Mouse (Mus musculus): ENCODE measurements around the gene Abcc1. TPM values are rescaled to one million over a fixed set of nuclear protein-coding genes. Genes with fewer than 3 reads are reported as not detected.
A peak's percentile ranks its signal among the peaks of the same experiment; 100 is the strongest.

Abcc1 gene
- total RNA-seq, 2 experiments from 2014 or later, result 25.9 to 29.4 TPM

- DNase-seq (ENCODE audit: low spot score in 2 of 2), result no peak
Measured at GRCm38 (mm10) chr16:14375942-14376341, 14.6 kb downstream of the Abcc1 start.

- DNase-seq (ENCODE audit: low spot score in 2 of 2), result no peak
Measured at GRCm38 (mm10) chr16:14376352-14376751, 15.0 kb downstream of the Abcc1 start.

DNA sequence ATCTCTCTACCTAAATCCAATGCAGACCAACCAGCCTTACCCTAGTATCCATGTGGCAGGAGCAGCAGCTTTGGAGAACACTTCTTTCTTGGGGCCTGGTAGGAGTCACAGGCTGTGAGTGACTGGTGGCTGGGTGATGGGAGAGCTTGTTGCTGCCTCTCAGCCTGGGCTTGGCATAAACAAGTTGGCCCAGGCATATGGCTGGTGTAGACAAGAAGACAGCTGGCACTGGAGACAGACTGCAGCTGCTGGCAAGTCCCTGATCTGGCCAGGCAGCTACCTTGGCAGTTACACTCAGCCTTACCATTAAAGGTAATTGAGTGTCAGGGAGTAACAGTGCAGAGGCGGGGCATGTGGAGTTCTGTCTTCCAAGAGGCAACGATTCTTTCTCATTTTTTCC lies 16.0 kb downstream of the Abcc1 start:
- peak in 1 of 2 experiments; percentile 49 for DNase-seq (ENCODE audit: low spot score in 2 of 2)

GRCm38 (mm10) chr16:14378654-14379053 lies 17.3 kb downstream of the Abcc1 start:
- no peak for DNase-seq (ENCODE audit: low spot score in 2 of 2)

- DNase-seq (ENCODE audit: low spot score in 2 of 2), result no peak
Measured at GRCm38 (mm10) chr16:14379888-14380287, 18.5 kb downstream of the Abcc1 start.

GRCm38 (mm10) chr16:14381061-14381665 lies 19.8 kb downstream of the Abcc1 start:
- DNase-seq (ENCODE audit: low spot score in 2 of 2), result no peak

GRCm38 (mm10) chr16:14399303-14399702 lies 37.9 kb downstream of the Abcc1 start:
- DNase-seq (ENCODE audit: low spot score in 2 of 2), result no peak

DNA sequence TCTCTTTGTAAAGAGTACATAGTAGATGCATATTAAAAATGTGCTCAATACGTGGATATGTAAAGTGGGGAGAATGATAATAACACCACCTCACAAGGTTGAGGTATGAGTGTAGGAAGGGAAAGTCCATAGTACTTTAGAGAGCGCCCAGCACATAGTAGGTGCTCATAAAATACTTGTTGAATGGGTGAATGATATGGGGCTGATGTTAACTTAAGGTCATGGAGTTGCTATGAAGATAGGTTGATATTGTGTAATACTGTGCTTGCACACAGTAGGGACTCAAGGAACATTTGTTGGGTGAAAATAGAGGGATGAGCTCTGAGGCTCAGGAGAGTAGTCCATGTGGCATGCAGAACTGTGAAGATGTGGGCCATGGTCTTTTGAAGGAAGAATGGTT lies 42.1 kb downstream of the Abcc1 start:
- DNase-seq (ENCODE audit: low spot score in 2 of 2), result no peak

GRCm38 (mm10) chr16:14405636-14406035 lies 44.3 kb downstream of the Abcc1 start:
- DNase-seq (ENCODE audit: low spot score in 2 of 2), result no peak

- DNase-seq (ENCODE audit: low spot score in 2 of 2), result no peak
Measured at GRCm38 (mm10) chr16:14409124-14409523, 47.8 kb downstream of the Abcc1 start.

- no peak for DNase-seq (ENCODE audit: low spot score in 2 of 2)
Measured at GRCm38 (mm10) chr16:14409776-14410175, 48.4 kb downstream of the Abcc1 start.

GRCm38 (mm10) chr16:14410611-14411010 lies 49.3 kb downstream of the Abcc1 start:
- no peak for DNase-seq (ENCODE audit: low spot score in 2 of 2)

GRCm38 (mm10) chr16:14411156-14411555 lies 49.8 kb downstream of the Abcc1 start:
- DNase-seq (ENCODE audit: low spot score in 2 of 2), result no peak

DNA sequence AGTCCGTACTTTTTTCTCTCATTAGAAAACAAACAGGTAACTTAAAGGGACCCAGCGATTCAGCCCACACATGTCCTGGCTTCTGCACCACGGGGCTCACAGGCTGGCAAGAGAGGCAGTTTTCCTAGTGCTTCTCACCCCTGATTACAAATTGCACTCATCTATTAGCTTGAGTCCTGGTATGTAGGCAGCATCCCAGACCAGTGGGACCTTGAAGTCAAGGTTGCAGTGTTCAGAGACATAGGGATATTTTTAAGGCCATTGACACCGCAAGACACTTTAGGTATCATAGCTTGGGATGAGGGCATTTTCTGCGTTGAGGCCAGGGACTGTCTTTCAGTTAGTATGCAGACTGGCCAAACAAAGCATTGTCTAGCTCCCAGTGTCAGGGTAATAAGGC lies 51.2 kb downstream of the Abcc1 start:
- no peak for DNase-seq (ENCODE audit: low spot score in 2 of 2)

GRCm38 (mm10) chr16:14415206-14415605 lies 53.8 kb downstream of the Abcc1 start:
- DNase-seq (ENCODE audit: low spot score in 2 of 2), result no peak

DNA sequence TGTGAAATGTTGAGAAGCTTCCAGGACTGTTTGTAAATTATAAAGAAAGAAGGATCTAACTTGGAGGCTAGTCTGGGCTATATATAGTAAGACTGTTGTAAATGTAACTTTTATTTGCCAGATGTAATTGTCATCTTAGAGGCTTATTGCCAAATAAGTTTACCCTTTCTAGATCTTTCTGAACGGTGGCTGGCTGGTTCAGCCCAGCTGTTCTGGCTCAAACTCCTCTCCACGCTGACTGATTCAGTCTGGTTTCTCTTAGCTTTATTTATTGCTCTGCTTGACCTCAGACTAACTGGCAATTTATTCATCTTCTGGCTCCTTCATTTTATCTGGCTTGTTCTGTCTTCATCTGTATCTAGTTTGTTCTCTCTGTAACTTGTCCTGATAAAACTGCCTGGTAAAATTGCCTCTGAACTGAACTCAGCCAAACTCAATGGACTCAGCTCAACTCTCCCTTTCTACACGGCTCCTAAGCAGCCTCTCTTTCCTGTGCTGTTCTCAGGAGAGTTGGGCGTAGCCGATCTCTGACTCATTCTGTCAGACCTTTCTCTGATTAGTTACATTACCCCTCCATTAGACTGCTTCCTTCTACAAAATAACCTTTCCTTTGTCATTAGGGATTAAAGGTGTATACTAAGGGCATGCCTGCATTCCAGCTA lies 55.7 kb downstream of the Abcc1 start:
- DNase-seq (ENCODE audit: low spot score in 2 of 2), result no peak

GRCm38 (mm10) chr16:14420496-14421132 lies 59.3 kb downstream of the Abcc1 start:
- DNase-seq (ENCODE audit: low spot score in 2 of 2), result no peak

DNA sequence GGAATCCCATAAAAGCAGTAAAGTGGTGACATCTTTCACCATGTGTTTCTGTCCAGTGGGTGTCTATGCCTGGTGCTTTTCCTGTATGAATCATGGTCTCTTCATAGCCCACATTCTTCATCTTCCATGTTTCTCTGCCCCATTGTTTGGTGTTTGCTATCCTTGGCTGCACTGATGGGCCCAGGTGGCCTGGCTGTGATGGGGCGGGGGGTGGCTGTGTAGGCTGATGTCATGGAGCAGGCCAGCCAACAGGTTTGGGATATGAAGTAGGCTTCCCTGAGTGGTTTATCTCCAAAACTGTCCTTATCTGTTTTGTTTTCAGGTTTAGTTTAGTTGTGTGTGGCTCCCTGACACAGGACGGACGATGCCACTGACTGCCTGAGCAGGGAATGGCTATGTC lies 60.7 kb downstream of the Abcc1 start:
- no peak for DNase-seq (ENCODE audit: low spot score in 2 of 2)

GRCm38 (mm10) chr16:14429371-14429770 lies 68.0 kb downstream of the Abcc1 start:
- no peak for DNase-seq (ENCODE audit: low spot score in 2 of 2)

- DNase-seq (ENCODE audit: low spot score in 2 of 2), result no peak
Measured at GRCm38 (mm10) chr16:14432996-14433395, 71.6 kb downstream of the Abcc1 start.

DNA sequence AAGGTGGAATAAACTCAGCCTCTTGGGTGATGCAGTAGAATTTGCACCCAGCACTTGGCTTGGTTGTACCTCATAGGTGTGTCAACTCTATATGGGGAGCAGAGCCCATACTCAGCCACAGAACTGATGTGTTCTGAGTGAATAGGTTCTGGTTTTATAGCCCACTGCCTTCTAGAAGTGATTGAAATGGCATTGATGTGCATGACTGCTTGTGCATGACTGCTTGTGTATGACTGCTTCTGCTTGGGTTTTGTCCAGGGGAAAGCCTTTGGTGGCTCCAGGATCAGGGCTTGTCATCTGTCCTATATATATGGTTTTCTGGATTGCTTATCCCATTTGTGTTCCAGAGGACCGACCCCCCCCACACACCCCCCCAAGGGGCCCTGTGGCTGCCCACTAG lies 74.2 kb downstream of the Abcc1 start:
- DNase-seq (ENCODE audit: low spot score in 2 of 2), result no peak

DNA sequence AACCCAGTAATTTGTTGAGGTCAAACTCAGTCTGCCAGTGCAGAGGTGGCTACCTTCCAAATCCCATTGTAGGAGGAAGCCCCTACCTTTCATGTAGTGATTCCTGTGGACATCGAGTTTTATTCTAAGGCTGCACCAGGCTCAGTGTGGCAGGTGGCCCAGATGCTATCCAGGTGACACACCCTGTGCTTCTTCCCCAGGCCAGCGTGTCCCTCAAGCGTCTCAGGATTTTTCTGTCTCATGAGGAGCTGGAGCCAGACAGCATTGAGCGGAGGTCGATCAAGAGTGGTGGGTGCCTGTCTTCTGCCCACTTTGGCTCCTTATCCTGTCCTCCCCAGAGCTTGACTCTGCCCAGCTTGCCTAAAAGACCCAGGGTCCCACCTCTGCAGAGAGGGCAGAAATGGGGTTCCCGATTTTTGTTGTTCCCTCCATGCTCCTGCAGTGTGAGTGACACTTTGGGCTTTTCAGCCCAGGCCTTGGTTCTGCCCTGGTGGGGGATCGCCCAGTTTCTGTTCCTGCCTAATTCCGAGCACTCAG lies 76.2 kb downstream of the Abcc1 start:
- no peak for DNase-seq (ENCODE audit: low spot score in 2 of 2)

Measured in gastrocnemius, postnatal 4 days (tissue).